Mouse (Mus musculus) erythroblast, embryonic 14.5 days (primary cell): ENCODE measurements around the gene Tnni1.

Experiments
- GATA1 ChIP-seq: IDR thresholded peaks from 2 replicates; pipeline ENCODE4 v1.6.1; 2012; ENCODE audit warnings: low read length, inconsistent platforms, mixed read lengths
- TAL1 ChIP-seq: IDR thresholded peaks from 3 replicates; pipeline ENCODE4 v1.6.1; 2012; ENCODE audit warnings: low read length, inconsistent platforms, mixed read lengths

DNA sequence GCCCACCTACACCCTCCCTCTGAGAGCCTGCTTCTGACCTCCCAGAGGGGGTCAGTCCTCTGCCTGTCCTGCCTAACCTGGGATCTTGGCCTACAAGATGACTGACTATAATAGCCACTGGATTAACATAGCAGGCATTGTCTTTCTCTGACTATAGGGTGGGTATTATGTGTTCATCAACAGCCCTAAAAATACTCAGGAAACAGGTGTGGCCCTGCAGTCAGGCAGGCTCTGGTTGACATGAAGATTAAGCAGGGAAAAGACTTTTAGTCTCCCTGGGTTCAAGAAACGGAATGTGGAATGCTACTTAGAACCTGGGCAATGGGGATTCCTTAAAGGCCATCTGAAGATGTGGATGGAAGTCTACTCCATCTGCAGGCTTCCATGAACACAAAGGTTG, 19.3 kb downstream of the Tnni1 start:
- TF ChIP-seq GATA1 (no peak), TAL1 (no peak)
